ENCODE assay signal across 8 mouse cellular contexts in the genomic region with DNA sequence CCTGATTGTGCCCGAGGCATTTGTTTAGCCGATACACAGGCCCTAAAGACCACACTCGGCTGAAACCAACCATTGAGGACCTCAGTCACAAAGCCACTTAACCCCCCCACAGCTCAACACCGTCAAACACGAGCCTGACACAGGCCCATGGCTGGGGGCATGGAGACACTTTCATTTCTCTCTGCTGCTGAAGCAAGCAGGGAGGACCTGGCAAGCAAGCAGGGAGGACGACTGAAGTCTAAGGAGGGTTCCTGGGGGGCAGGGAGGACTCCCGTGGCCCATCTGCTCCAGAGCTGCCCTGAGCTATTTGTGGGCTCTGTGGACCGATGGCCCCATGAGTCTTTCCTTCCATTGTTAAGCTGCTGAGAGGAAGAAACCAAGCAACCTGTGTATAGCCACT. TPM values are rescaled to one million over a fixed set of nuclear protein-coding genes. Genes with fewer than 3 reads are reported as not detected.
DNase-seq lines count a peak whose midpoint lies in the region; ATAC-seq and TF ChIP-seq lines count a peak whose summit lies in the region.

No protein-coding gene starts in this region.

- no peaks in the 10 kb centered on the region for H3K9me3 ChIP-seq in hindbrain, embryonic 11.5 days (ENCODE audit: control insufficient read depth, low read length)
- H3K9me3 ChIP-seq in midbrain, embryonic 10.5 days (replicated peaks): no peaks in the 10 kb centered on the region

- 14% methylated on average over 8 of the region's 8 CpGs for WGBS in heart, adult 2 months
- 12% methylated on average over 8 of the region's 8 CpGs for WGBS in hindbrain, embryonic 11.5 days
- 27% methylated on average over 8 of the region's 8 CpGs for WGBS in midbrain, embryonic 10.5 days

- peak overlapping the region; percentile 81 for H3K27ac ChIP-seq in heart, adult 2 months
- H3K27ac ChIP-seq in bone marrow macrophage, adult 2 months (ENCODE audit: insufficient read depth, low read depth, low read length): peak overlapping the region; percentile 58
- peak overlapping the region; percentile 85 for H3K27ac ChIP-seq in hindbrain, embryonic 11.5 days (ENCODE audit: low read depth, low read length)
- peak overlapping the region; percentile 83 for H3K27ac ChIP-seq in midbrain, embryonic 10.5 days (replicated peaks)

- H3K36me3 ChIP-seq in heart, adult 2 months (ENCODE audit: control insufficient read depth, insufficient read depth, low read length): peaks cover 3% of the 10 kb centered on the region; the same call in 1 of the 2 replicates
- H3K36me3 ChIP-seq in hindbrain, embryonic 11.5 days (ENCODE audit: control insufficient read depth, insufficient read depth, low read length): no peaks in the 10 kb centered on the region; the same call in 1 of the 2 replicates
- peaks cover 48% of the 10 kb centered on the region for H3K36me3 ChIP-seq in midbrain, embryonic 10.5 days

- peaks cover 10% of the 10 kb centered on the region for H3K79me2 ChIP-seq in heart, adult 2 months (replicated peaks; ENCODE audit: control insufficient read depth, insufficient read depth, low read length)

- no peak for TF ChIP-seq CTCF in heart, adult 2 months (IDR thresholded peaks at IDR 0.05)
- TF ChIP-seq CTCF in bone marrow macrophage, adult 2 months (IDR thresholded peaks at IDR 0.05; ENCODE audit: low read depth, low read length): no peak

- peaks cover 35% of the 10 kb centered on the region for H3K4me1 ChIP-seq in heart, adult 2 months (ENCODE audit: control insufficient read depth, insufficient read depth, low read length)
- H3K4me1 ChIP-seq in bone marrow macrophage, adult 2 months (ENCODE audit: control insufficient read depth, insufficient read depth, low read length): peaks cover 64% of the 10 kb centered on the region
- H3K4me1 ChIP-seq in hindbrain, embryonic 11.5 days (replicated peaks; ENCODE audit: control insufficient read depth, insufficient read depth, low read length): peaks cover 33% of the 10 kb centered on the region
- H3K4me1 ChIP-seq in midbrain, embryonic 10.5 days: peaks cover 75% of the 10 kb centered on the region

- 0 out of 2 replicates have a peak overlapping the region, but pooled peaks have one; percentile 11 for H3K9ac ChIP-seq in heart, adult 2 months (ENCODE audit: low read depth, low read length)
- H3K9ac ChIP-seq in hindbrain, embryonic 11.5 days (ENCODE audit: low read depth, low read length): no peak overlapping the region; the same call in 1 of the 2 replicates

- intact Hi-C loops in heart, adult 2 months (cut with DNase I): loop anchor here (1.0 kb wide), 1 partner anchor 19 kb away; no protein-coding TSS in a partner anchor
- intact Hi-C loops in heart, postnatal 36 days (cut with DNase I): no loop called here

- ATAC-seq in hindbrain, embryonic 11.5 days (ENCODE audit: low FRiP score): no peak

- no peak for DNase-seq in heart, adult 2 months
- no peak for DNase-seq in heart, postnatal 36 days
- peak; percentile 39 for DNase-seq in hindbrain, embryonic 11.5 days (ENCODE audit: low spot score)
- DNase-seq in midbrain, embryonic 10.5 days (ENCODE audit: low spot score): no peak
- DNase-seq in adipocyte (ENCODE audit: low spot score): no peak
- no peak for DNase-seq in urinary bladder, postnatal 14 days (ENCODE audit: low spot score)
- no peak for DNase-seq in gastrocnemius, postnatal 25 days

- no peak overlapping the region for H3K4me2 ChIP-seq in hindbrain, embryonic 11.5 days (replicated peaks; ENCODE audit: low read depth, low read length)

- TF ChIP-seq POLR2A in heart, adult 2 months (IDR thresholded peaks at IDR 0.05; ENCODE audit: insufficient read depth, low read depth, low read length): no peak
- no peak for TF ChIP-seq POLR2A in bone marrow macrophage, adult 2 months (IDR thresholded peaks at IDR 0.05; ENCODE audit: borderline replicate concordance, low read depth, low read length)

- H3K27me3 ChIP-seq in heart, adult 2 months (ENCODE audit: control insufficient read depth, insufficient read depth, low read length): no peaks in the 10 kb centered on the region
- no peaks in the 10 kb centered on the region for H3K27me3 ChIP-seq in hindbrain, embryonic 11.5 days (ENCODE audit: control insufficient read depth, insufficient read depth, low read length)
- no peaks in the 10 kb centered on the region for H3K27me3 ChIP-seq in midbrain, embryonic 10.5 days (ENCODE audit: low read depth, poor library complexity, severe bottlenecking)

- TF ChIP-seq EP300 in heart, adult 2 months (IDR thresholded peaks at IDR 0.05; ENCODE audit: insufficient read depth, low read depth, low read length): no peak

- H3K4me3 ChIP-seq in heart, adult 2 months: peak overlapping the region; percentile 6; the same call in 1 of the 2 replicates
- H3K4me3 ChIP-seq in bone marrow macrophage, adult 2 months (ENCODE audit: insufficient read depth, low read length): peak overlapping the region; percentile 34
- H3K4me3 ChIP-seq in hindbrain, embryonic 11.5 days (ENCODE audit: low read depth, low read length): no peak overlapping the region
- peak overlapping the region; percentile 32; the same call in 1 of the 2 replicates for H3K4me3 ChIP-seq in midbrain, embryonic 10.5 days

RNA-seq across cellular contexts. Expression of a gene that starts 20.1 kb away (rescaled TPM):
- total RNA-seq in heart, adult 2 months (2021): 10 to 100 TPM; 16.0 to 16.7 TPM
- polyA plus RNA-seq in heart, adult 2 months (2012; rRNA removed): 22.7 and 29.4 TPM in 2 replicates
- total RNA-seq in heart, postnatal 36 days (2021): 10 to 100 TPM; 19.6 to 25.0 TPM
- polyA plus RNA-seq in bone marrow macrophage, adult 2 months (2012; ENCODE audit: insufficient read depth, insufficient read length, missing spikeins): 16.8 and 18.2 TPM in 2 replicates
- polyA plus RNA-seq in hindbrain, embryonic 11.5 days (2014; fragmentation: Nextera tagmentation; extraction: Ambion mirVana): 38.3 and 48.8 TPM in 2 replicates
- 58.1 and 69.2 TPM in 2 replicates for polyA plus RNA-seq in midbrain, embryonic 10.5 days (2016; fragmentation: Nextera tagmentation; extraction: Ambion mirVana)
- 1 to 10 TPM; 4.2 to 6.3 TPM for total RNA-seq in gastrocnemius, postnatal 25 days (2021)

RNA-seq across cellular contexts. Expression of a gene that starts 38.5 kb away (rescaled TPM):
- 10 to 100 TPM; 16.3 to 16.7 TPM for total RNA-seq in heart, adult 2 months (2021)
- polyA plus RNA-seq in heart, adult 2 months (2012; rRNA removed): 7.0 and 7.9 TPM in 2 replicates
- 10 to 100 TPM in 1 of 2 experiments, 1 to 10 TPM in 1; 8.6 to 17.0 TPM for total RNA-seq in heart, postnatal 36 days (2021)
- polyA plus RNA-seq in bone marrow macrophage, adult 2 months (2012; ENCODE audit: insufficient read depth, insufficient read length, missing spikeins): 0.51 and 0.64 TPM in 2 replicates
- 6.0 and 9.7 TPM in 2 replicates for polyA plus RNA-seq in hindbrain, embryonic 11.5 days (2014; fragmentation: Nextera tagmentation; extraction: Ambion mirVana)
- 6.6 and 9.2 TPM in 2 replicates for polyA plus RNA-seq in midbrain, embryonic 10.5 days (2016; fragmentation: Nextera tagmentation; extraction: Ambion mirVana)
- total RNA-seq in gastrocnemius, postnatal 25 days (2021): 1 to 10 TPM; 6.2 to 6.6 TPM
